ENCODE assay signal across 8 mouse cellular contexts in the genomic region with DNA sequence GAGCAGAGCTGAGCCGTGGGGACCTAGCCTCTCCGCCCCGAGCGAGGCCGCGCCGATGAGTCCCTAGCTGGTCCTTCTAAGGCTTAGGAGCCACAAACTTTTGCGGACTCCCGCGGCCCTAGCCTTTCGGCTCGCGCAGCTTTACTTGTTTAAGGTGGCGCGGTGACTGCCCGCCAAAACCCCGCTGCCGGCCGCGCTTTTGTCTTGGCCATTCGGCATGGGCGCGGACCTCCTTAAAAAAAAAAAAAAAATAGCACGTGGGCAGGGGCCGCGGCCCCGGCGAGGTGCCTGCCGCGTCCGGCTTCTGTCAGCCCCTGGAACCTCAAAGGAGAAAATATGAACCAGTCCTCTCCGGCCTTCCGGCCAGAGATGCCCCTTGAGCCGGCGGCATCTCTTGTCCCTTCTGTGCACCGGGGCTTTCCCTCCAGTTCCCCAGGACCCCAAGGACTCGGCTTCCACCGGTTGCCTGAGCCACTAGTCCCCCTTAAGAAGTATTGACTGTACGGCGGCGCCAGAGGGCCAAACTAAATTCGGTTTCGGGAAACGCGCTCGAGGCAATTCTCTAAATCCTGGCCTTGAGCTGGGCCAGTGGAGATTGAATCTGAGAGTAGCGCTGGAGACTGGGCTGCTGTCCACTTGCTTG. TPM values are rescaled to one million over a fixed set of nuclear protein-coding genes. Genes with fewer than 3 reads are reported as not detected.
DNase-seq lines count a peak whose midpoint lies in the region; ATAC-seq and TF ChIP-seq lines count a peak whose summit lies in the region.

No protein-coding gene starts in this region.

- H3K27ac ChIP-seq in cortical plate, adult 2 months (ENCODE audit: insufficient read depth, low read length), result peak overlapping the region; percentile 87
- peak overlapping the region; percentile 85 for H3K27ac ChIP-seq in intestine, embryonic 15.5 days

- intact Hi-C loops in left cerebral cortex, postnatal 14 days (cut with DNase I), result loop anchor here (5.0 kb wide), 1 partner anchor 726 kb away; no protein-coding TSS in a partner anchor

- no peaks in the 10 kb centered on the region for H3K9me3 ChIP-seq in intestine, embryonic 15.5 days

- H3K4me3 ChIP-seq in cortical plate, adult 2 months (ENCODE audit: insufficient read depth, low read length), result peak overlapping the region; percentile 74
- peak overlapping the region; percentile 75 for H3K4me3 ChIP-seq in intestine, embryonic 15.5 days (replicated peaks)

- H3K9ac ChIP-seq in intestine, embryonic 15.5 days, result peak overlapping the region; percentile 75

- no peaks in the 10 kb centered on the region for H3K4me1 ChIP-seq in cortical plate, adult 2 months (ENCODE audit: control insufficient read depth, insufficient read depth, low read length)
- H3K4me1 ChIP-seq in intestine, embryonic 15.5 days (replicated peaks), result peaks cover 26% of the 10 kb centered on the region

- no peak for TF ChIP-seq POLR2A in cortical plate, adult 2 months (IDR thresholded peaks at IDR 0.05; ENCODE audit: extremely low read depth, insufficient read depth, low read length)

- DNase-seq in adipocyte (ENCODE audit: low spot score), result peak; percentile 94
- peak; percentile 89 for DNase-seq in gastrocnemius, postnatal 25 days
- peak; percentile 81 to 94 for DNase-seq in left cerebral cortex, postnatal 14 days (ENCODE audit: low spot score in 2 of 2)
- peak; percentile 87 for DNase-seq in right cerebral cortex, postnatal 25 days
- peak; percentile 94 for DNase-seq in urinary bladder, postnatal 36 days (ENCODE audit: low spot score in 2 of 2)

- no peaks in the 10 kb centered on the region for H3K36me3 ChIP-seq in intestine, embryonic 15.5 days

- H3K27me3 ChIP-seq in intestine, embryonic 15.5 days (replicated peaks), result peaks cover 40% of the 10 kb centered on the region

- peak overlapping the region; percentile 95 for H3K4me2 ChIP-seq in intestine, embryonic 15.5 days (replicated peaks)

- no peak for TF ChIP-seq CTCF in cortical plate, adult 2 months (IDR thresholded peaks at IDR 0.05; ENCODE audit: extremely low read depth, insufficient read depth, low read length)

- WGBS in intestine, embryonic 15.5 days, result under 1% methylated on average over 47 of the region's 47 CpGs

- ATAC-seq in intestine, embryonic 15.5 days, result peak; percentile 52
- peak; percentile 32; the same call in 1 of the 2 replicates for ATAC-seq in megakaryocyte-erythroid progenitor cell, adult 5-6 weeks (replicated peaks; ENCODE audit: low FRiP score, low TSS enrichment, poor library complexity, severe bottlenecking)

RNA-seq across cellular contexts. Expression of gene Satb2, which starts 5.4 kb away (rescaled TPM):
- polyA plus RNA-seq in cortical plate, adult 2 months (2012; rRNA removed), result 34.5 and 35.4 TPM in 2 replicates
- total RNA-seq in gastrocnemius, postnatal 25 days (2021), result under 1 TPM; 0.27 to 0.38 TPM
- polyA plus RNA-seq in intestine, embryonic 15.5 days (2015; fragmentation: Nextera tagmentation; extraction: Ambion mirVana), result 2.7 and 2.9 TPM in 2 replicates
- 100 to 1,000 TPM in 1 of 2 experiments, 10 to 100 TPM in 1; 99.7 to 109 TPM for total RNA-seq in left cerebral cortex, postnatal 14 days (2021)
- 0.17 and 1.8 TPM in 2 replicates for total RNA-seq in megakaryocyte-erythroid progenitor cell, adult 5-6 weeks (2014; fragmentation: Nextera tagmentation)
- not detected in 2 replicates for total RNA-seq in megakaryocyte-erythroid progenitor cell, adult 5-6 weeks (2017)

Comparison
In these comparisons a context has a peak if more than half of its experiments do, and no peak if none do; other contexts are left out.
1. Peak in every context shown above with its lines: DNase-seq, ATAC-seq, H3K4me3 ChIP-seq and H3K27ac ChIP-seq.
2. RNA of gene Satb2, which starts 5.4 kb away (total RNA-seq): 99.7 to 109 TPM in left cerebral cortex, postnatal 14 days; 0.17 to 1.8 TPM in megakaryocyte-erythroid progenitor cell, adult 5-6 weeks and 0.27 to 0.38 TPM in gastrocnemius, postnatal 25 days; every median in the first group is over 10 times any median in the second.